Mouse (Mus musculus): ENCODE data around the gene St5. TPM values are rescaled to one million over a fixed set of nuclear protein-coding genes. Genes with fewer than 3 reads are reported as not detected.

St5 gene
- polyA plus RNA-seq, 1 experiment from 2014 or later: 40.3 TPM

- H3K9ac ChIP-seq (ENCODE audit: low read depth, low read length): no peak overlapping the region
- no peak overlapping the region for H3K27ac ChIP-seq
- DNase-seq (ENCODE audit: low spot score) (no peak), ATAC-seq (replicated peaks; ENCODE audit: low FRiP score, low read depth) (no peak)
- 57% methylated on average over 3 of the region's 3 CpGs for WGBS
- no peaks in the 10 kb centered on the region for H3K9me3 ChIP-seq (replicated peaks; ENCODE audit: low read length)
- no peak overlapping the region for H3K4me3 ChIP-seq (replicated peaks; ENCODE audit: low read depth, low read length)
- H3K4me1 ChIP-seq (replicated peaks; ENCODE audit: insufficient read depth, low read length): peaks cover 24% of the 10 kb centered on the region
- no peak overlapping the region for H3K4me2 ChIP-seq (ENCODE audit: low read length)
- no peak for TF ChIP-seq CTCF (IDR thresholded peaks at IDR 0.05; ENCODE audit: low read depth)
- no peaks in the 10 kb centered on the region for H3K36me3 ChIP-seq (ENCODE audit: insufficient read depth, low read length)
- H3K27me3 ChIP-seq (ENCODE audit: insufficient read depth, low read length): no peaks in the 10 kb centered on the region
Observed at GRCm38 (mm10) chr7:109617838-109618237, 85.6 kb downstream of the St5 start.

GRCm38 (mm10) chr7:109616034-109616979 lies 87.1 kb downstream of the St5 start:
- ATAC-seq (replicated peaks; ENCODE audit: low FRiP score, low read depth): peak; percentile 99
- peak overlapping the region; percentile 24 for H3K4me3 ChIP-seq (replicated peaks; ENCODE audit: low read depth, low read length)
- TF ChIP-seq CTCF (IDR thresholded peaks at IDR 0.05; ENCODE audit: low read depth): no peak
- peaks cover 24% of the 10 kb centered on the region for H3K4me1 ChIP-seq (replicated peaks; ENCODE audit: insufficient read depth, low read length)
- 5% methylated on average over 25 of the region's 25 CpGs for WGBS
- no peaks in the 10 kb centered on the region for H3K36me3 ChIP-seq (ENCODE audit: insufficient read depth, low read length)
- DNase-seq (ENCODE audit: low spot score): peak; percentile 96
- no peaks in the 10 kb centered on the region for H3K27me3 ChIP-seq (ENCODE audit: insufficient read depth, low read length)
- H3K9ac ChIP-seq (ENCODE audit: low read depth, low read length): peak overlapping the region; percentile 46
- H3K4me2 ChIP-seq (ENCODE audit: low read length): peak overlapping the region; percentile 55
- no peaks in the 10 kb centered on the region for H3K9me3 ChIP-seq (replicated peaks; ENCODE audit: low read length)
- H3K27ac ChIP-seq: peak overlapping the region; percentile 86

GRCm38 (mm10) chr7:109615601-109616000 lies 87.8 kb downstream of the St5 start:
- peak overlapping the region; percentile 46; the same call in 1 of the 2 replicates for H3K9ac ChIP-seq (ENCODE audit: low read depth, low read length)
- H3K4me3 ChIP-seq (replicated peaks; ENCODE audit: low read depth, low read length): peak overlapping the region; percentile 24
- peak overlapping the region; percentile 86 for H3K27ac ChIP-seq
- ATAC-seq (replicated peaks; ENCODE audit: low FRiP score, low read depth) (no peak), DNase-seq (ENCODE audit: low spot score) (no peak)
- WGBS: 48% methylated on average over 4 of the region's 4 CpGs
- no peak for TF ChIP-seq CTCF (IDR thresholded peaks at IDR 0.05; ENCODE audit: low read depth)
- H3K4me1 ChIP-seq (replicated peaks; ENCODE audit: insufficient read depth, low read length): peaks cover 24% of the 10 kb centered on the region
- no peaks in the 10 kb centered on the region for H3K27me3 ChIP-seq (ENCODE audit: insufficient read depth, low read length)
- H3K4me2 ChIP-seq (ENCODE audit: low read length): peak overlapping the region; percentile 55
- H3K36me3 ChIP-seq (ENCODE audit: insufficient read depth, low read length): no peaks in the 10 kb centered on the region
- no peaks in the 10 kb centered on the region for H3K9me3 ChIP-seq (replicated peaks; ENCODE audit: low read length)

GRCm38 (mm10) chr7:109614939-109615338 lies 88.5 kb downstream of the St5 start:
- Histone ChIP-seq H3K9ac (ENCODE audit: low read depth, low read length) (peak overlapping the region; percentile 46; the same call in 1 of the 2 replicates), H3K4me1 (replicated peaks; ENCODE audit: insufficient read depth, low read length) (peaks cover 24% of the 10 kb centered on the region), H3K27ac (0 out of 2 replicates have a peak overlapping the region, but pooled peaks have one; percentile 86), H3K4me3 (replicated peaks; ENCODE audit: low read depth, low read length) (peak overlapping the region; percentile 24; the same call in 1 of the 2 replicates), H3K9me3 (replicated peaks; ENCODE audit: low read length) (no peaks in the 10 kb centered on the region), H3K36me3 (ENCODE audit: insufficient read depth, low read length) (no peaks in the 10 kb centered on the region), H3K4me2 (ENCODE audit: low read length) (peak overlapping the region; percentile 55), H3K27me3 (ENCODE audit: insufficient read depth, low read length) (no peaks in the 10 kb centered on the region)
- DNase-seq (ENCODE audit: low spot score): no peak
- ATAC-seq (replicated peaks; ENCODE audit: low FRiP score, low read depth): no peak
- TF ChIP-seq CTCF (IDR thresholded peaks at IDR 0.05; ENCODE audit: low read depth): no peak
- 58% methylated on average over 4 of the region's 4 CpGs for WGBS

- 31% methylated on average over 5 of the region's 5 CpGs for WGBS
- DNase-seq (ENCODE audit: low spot score): peak; percentile 71
- no peak for ATAC-seq (replicated peaks; ENCODE audit: low FRiP score, low read depth)
- Histone ChIP-seq H3K4me3 (replicated peaks; ENCODE audit: low read depth, low read length) (no peak overlapping the region), H3K9me3 (replicated peaks; ENCODE audit: low read length) (no peaks in the 10 kb centered on the region), H3K36me3 (ENCODE audit: insufficient read depth, low read length) (no peaks in the 10 kb centered on the region), H3K4me2 (ENCODE audit: low read length) (peak overlapping the region; percentile 23; the same call in 1 of the 2 replicates), H3K27me3 (ENCODE audit: insufficient read depth, low read length) (no peaks in the 10 kb centered on the region), H3K4me1 (replicated peaks; ENCODE audit: insufficient read depth, low read length) (peaks cover 24% of the 10 kb centered on the region), H3K9ac (ENCODE audit: low read depth, low read length) (no peak overlapping the region), H3K27ac (peak overlapping the region; percentile 47)
- no peak for TF ChIP-seq CTCF (IDR thresholded peaks at IDR 0.05; ENCODE audit: low read depth)
Observed at GRCm38 (mm10) chr7:109613531-109614021, 89.8 kb downstream of the St5 start.

- no peak overlapping the region for H3K27ac ChIP-seq
- H3K4me3 ChIP-seq (replicated peaks; ENCODE audit: low read depth, low read length): no peak overlapping the region
- H3K36me3 ChIP-seq (ENCODE audit: insufficient read depth, low read length): no peaks in the 10 kb centered on the region
- no peak overlapping the region for H3K9ac ChIP-seq (ENCODE audit: low read depth, low read length)
- H3K4me2 ChIP-seq (ENCODE audit: low read length): no peak overlapping the region
- H3K9me3 ChIP-seq (replicated peaks; ENCODE audit: low read length): no peaks in the 10 kb centered on the region
- ATAC-seq (replicated peaks; ENCODE audit: low FRiP score, low read depth) (no peak), DNase-seq (ENCODE audit: low spot score) (no peak)
- no peak for TF ChIP-seq CTCF (IDR thresholded peaks at IDR 0.05; ENCODE audit: low read depth)
- 89% methylated on average over 3 of the region's 3 CpGs for WGBS
- no peaks in the 10 kb centered on the region for H3K27me3 ChIP-seq (ENCODE audit: insufficient read depth, low read length)
- peaks cover 24% of the 10 kb centered on the region for H3K4me1 ChIP-seq (replicated peaks; ENCODE audit: insufficient read depth, low read length)
Observed at GRCm38 (mm10) chr7:109613051-109613450, 90.4 kb downstream of the St5 start.

Measured in kidney, postnatal 0 days (tissue).